Mouse (Mus musculus) embryonic stem cell, embryonic (primary cell): ENCODE measurements at regions not wholly inside any gene's neighbourhood (a gene's known extent, or its start where the extent isn't known, plus 50 kb on each side); places are given as distances from the start of the nearest gene placed in this dataset.

Source experiments
- CTCF ChIA-PET, 4 experiments: fragments of 300-600 bp in 2 of 4; fragments of 350-600 bp in 2 of 4; sonication (Branson Sonifier 250); formaldehyde crosslinking; loops; one replicate each; lab custom pipeline; 2022; ENCODE audit warnings: inconsistent platforms in 2 of 4; lab: Charles Lee
- POLR2A ChIA-PET, 4 experiments: fragments of 300-600 bp in 2 of 4; fragments of 350-600 bp in 2 of 4; sonication (Branson Sonifier 250); formaldehyde crosslinking; loops; one replicate each; lab custom pipeline; 2022; ENCODE audit warnings: antibody characterized with exemption in 4 of 4, inconsistent platforms in 1 of 4; lab: Charles Lee

DNA sequence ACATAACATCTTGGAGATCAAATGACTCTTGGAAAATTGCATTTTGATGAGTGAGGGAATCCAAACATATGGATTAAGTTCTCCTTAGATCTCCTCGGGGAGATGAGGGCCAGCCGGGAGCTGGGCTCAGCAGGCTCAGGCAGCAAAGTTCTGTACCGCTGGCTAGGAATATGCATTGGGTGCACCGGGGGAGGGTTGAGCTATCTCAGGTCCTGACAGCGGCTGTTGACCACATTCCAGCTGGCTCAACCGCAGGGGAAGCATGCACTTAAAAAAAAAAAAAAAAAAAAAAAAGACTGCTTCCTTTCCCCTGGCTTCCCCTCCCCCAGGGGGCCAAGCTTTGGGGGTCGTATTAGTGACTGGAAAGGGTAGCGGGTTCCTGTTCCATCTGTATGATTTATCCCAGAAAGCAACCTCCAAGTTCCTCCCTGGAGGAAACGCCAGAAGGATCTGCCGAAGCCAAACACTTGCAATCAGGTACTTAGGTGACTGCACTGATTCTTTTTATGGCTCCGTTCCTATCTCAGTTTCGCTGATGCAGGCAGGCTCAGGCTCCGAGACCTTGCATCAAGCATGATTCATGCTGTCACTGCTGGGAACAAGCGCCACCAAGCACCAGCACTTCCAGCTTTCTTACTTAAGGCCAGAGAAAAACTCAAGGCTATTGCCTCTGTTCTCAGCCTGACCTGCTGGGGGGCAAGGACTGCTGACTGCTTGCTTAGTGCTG, 187.7 kb downstream of the Shq1 start:
- ChIA-PET POLR2A (interaction anchor here (0.5 to 3.7 kb wide), 24 partner anchors 8 to 316 kb away, joined by 3 to 42 read pairs (median 4); no protein-coding TSS in a partner anchor), CTCF (interaction anchor here in 3 of 4 experiments (0.5 to 1.1 kb wide), 7 partner anchors 14 to 654 kb away, joined by 3 to 4 read pairs (median 3); no protein-coding TSS in a partner anchor)

DNA sequence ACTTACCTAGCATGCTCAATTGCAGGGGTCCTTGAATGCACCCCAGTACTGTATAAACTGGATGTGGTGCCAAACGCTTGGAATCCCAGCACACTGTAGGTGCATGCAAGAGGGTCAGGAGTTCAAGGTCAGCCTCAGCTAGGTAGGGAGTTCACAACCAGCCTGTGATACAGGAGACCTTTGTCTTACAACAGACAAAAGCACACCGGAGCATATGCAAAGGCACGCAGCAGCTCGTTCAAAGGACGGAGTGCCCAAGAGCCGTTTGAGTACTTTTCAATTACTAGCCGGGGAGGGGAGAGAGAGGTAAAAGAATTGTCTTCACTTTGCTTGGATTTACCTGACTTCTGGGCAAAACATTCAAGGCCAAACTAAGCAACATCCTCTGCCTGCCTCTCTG, 188.4 kb downstream of the Shq1 start:
- POLR2A ChIA-PET: interaction anchor here (0.5 to 3.7 kb wide), 28 partner anchors 9 to 316 kb away, joined by 3 to 42 read pairs (median 4); no protein-coding TSS in a partner anchor

DNA sequence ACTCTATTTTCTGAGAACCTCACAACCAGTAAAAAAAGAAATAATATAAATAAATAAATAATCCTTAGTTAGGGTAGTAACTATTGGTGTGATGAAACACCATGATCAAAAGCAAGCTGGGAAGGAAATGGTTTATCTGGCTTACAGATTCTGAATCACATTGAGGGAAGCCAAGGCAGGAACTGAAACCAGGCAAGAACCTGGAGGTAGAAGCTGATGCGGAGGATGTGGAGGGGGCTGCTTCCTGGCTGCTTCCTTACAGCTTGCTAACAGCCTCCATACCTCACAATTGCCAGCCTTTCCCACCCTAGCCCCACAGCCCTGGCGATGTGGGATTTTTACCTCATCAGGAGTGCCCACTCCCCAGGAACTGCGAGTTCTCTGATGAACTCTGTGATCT, 190.4 kb downstream of the Shq1 start:
- POLR2A ChIA-PET: interaction anchor here in 1 of 4 experiments (1.2 to 3.7 kb wide), 2 partner anchors 11 to 17 kb away, joined by 3 to 26 read pairs; no protein-coding TSS in a partner anchor
- CTCF ChIA-PET: interaction anchor here in 1 of 4 experiments (0.6 kb wide), 1 partner anchor 228 kb away, joined by 3 read pairs; no protein-coding TSS in a partner anchor

More for the DNA sequence above, 188.4 kb downstream of the Shq1 start:
- CTCF ChIA-PET: interaction anchor here in 3 of 4 experiments (0.5 to 1.1 kb wide), 6 partner anchors 16 to 653 kb away, joined by 3 to 6 read pairs (median 4); no protein-coding TSS in a partner anchor

DNA sequence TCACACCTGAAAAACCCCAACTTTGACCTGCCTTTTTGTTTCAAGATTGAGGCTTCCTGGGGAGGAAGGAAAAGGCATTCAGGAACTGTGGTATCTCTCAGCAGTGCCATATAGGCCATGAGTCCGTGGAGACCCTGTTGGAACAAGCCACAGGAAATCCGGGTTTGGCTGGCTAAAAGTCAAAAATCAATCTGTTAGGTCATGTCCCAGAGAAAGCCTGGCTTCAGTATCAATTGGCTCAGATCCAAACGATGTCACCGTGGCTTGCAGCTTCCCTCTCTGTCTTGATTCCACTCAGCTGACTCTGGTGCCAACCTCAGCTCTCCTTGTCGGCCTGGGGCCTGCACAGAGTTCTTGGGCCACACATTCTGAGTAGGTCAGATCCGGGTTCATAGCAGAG, 191.1 kb downstream of the Shq1 start:
- CTCF ChIA-PET: no interaction called here

DNA sequence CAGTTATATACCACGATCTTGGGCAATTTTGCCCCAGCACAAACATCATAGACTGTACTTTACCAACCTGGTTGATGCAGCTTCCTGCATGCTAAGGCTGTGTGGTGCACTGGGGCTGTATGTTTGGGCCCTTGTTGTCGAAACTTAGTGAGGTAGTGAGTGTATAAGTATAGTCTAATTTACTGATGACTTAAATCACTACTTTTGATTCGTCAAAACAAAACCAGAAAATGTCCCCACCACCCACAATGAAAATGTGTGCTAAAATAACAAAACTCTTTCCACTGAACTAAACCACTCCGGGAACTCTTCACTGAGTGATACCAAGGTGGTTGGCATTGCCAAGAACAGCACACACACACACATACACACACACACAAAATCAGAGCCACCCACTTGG, 191.5 kb downstream of the Shq1 start:
- ChIA-PET CTCF (no interaction called here), POLR2A (interaction anchor here in 2 of 4 experiments (0.6 kb wide), 2 partner anchors 54 to 101 kb away, joined by 3 to 5 read pairs; no protein-coding TSS in a partner anchor)

More for the DNA sequence above, 191.1 kb downstream of the Shq1 start:
- POLR2A ChIA-PET: interaction anchor here in 2 of 4 experiments (0.6 kb wide), 2 partner anchors 54 to 102 kb away, joined by 3 to 5 read pairs; no protein-coding TSS in a partner anchor

DNA sequence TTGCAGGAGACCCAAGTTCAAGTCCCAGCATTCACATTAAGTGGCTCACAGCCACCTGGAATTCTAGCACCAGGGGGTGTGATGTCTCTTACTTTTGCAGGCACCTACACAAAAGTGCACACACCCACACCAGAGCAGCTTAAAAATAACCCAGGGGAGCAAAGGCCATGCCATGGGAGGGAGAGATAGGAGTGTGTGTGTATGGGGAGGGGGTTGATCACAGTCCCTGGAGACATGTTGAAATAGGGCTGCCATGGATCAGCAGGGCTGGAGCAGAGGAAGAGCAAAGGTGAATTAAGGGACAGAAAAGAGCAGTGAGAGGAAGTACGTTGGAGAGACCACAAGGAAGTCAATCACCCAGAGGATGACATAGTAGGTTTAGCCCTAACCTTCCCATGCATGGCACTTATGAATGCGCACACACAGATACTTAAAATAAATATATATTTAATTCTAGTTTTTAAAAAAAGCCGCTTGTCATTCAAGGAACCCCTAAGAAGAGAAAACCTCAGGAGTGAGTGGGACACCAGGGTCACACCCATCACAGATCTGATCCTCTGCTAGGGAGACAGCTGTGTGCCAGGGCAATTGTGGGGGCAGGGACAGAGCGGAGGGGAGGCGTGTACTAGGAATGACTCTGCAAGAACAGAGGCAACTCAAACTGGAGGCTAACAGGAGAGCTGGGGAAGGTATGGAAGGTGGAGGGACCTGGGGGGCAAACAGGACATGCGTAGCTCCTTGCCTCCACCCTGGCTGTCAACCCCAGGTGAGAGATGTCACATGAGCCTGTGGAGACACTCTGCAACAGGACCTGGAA, 189.5 kb upstream of the Rybp start:
- ChIA-PET CTCF (no interaction called here), POLR2A (interaction anchor here in 3 of 4 experiments (0.5 to 2.4 kb wide), 8 partner anchors 10 to 306 kb away, joined by 3 to 9 read pairs (median 3); no protein-coding TSS in a partner anchor)

DNA sequence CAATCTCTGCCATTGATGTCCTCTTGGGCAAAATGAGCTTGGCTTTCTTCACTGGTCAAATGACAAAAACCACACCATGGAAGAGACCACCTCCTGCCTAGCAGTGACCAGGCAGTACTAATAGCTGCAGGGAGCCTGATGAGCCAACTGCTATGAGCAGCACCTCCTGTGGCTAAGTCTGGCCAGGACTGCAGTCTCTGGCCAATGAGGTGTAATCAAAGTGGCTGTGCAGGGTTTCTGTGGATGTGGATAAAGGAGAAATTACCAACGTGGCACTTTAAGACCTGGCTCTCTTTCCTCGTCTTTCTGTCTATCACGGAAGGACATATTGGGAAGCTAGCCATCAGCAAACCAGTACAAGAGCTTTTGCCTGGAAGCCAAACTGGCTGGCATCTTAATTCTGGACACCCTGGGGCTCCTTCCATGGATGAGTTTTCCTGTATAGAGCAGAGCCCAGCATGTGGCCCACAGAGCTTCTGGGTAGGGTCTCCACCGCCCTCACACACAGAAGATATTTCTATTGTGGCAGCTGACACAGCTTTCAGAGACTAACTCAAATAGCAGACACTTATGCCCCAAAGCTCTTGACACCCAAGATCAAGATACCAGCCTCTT, 188.2 kb upstream of the Rybp start:
- ChIA-PET POLR2A (interaction anchor here in 2 of 4 experiments (0.8 to 1.7 kb wide), 4 partner anchors 12 to 24 kb away, joined by 3 to 6 read pairs (median 5); no protein-coding TSS in a partner anchor), CTCF (interaction anchor here in 1 of 4 experiments (0.6 kb wide), 1 partner anchor 401 kb away, joined by 4 read pairs; no protein-coding TSS in a partner anchor)

DNA sequence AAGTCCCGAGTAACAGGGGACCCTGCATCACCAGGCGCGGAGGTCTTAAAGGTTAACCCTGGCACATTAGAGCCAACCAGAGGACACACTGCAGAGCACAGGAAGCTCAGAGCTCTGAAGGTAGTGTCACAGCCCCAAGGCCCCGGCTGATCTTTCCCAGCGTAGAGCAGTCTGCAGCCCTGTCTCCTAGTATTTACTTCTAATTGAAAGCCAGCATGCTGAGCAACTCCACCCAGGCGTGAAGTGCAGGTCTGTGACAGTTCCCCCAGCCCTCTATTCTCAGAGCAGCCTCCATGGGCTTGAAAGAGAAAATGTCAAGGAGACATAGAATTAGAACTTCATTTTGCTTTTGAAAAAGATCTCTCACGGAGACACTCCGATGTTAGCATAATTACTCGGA, 187.0 kb upstream of the Rybp start:
- ChIA-PET POLR2A (interaction anchor here in 3 of 4 experiments (0.6 to 1.4 kb wide), 4 partner anchors 25 to 1127 kb away, joined by 3 to 13 read pairs (median 4); no protein-coding TSS in a partner anchor), CTCF (no interaction called here)

DNA sequence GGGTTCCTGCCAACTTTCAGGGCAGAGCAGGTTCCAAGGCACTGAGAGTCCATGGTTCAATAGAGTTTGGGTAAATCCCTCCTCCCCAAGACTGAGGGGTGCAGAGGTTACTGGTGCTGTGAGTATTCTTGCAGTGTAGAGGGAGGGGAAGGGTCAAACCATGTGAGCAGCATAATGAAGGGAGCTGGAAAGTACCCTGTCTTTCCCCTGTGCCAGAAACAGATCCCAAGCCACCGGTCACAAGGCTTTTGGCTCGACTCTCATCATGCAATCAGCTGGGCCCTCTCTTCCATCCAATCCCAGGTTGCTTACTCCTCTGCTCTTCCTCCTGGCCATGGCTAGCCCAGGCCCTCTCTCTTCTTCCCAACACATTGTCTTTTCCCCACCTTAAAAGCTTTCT, 182.8 kb upstream of the Rybp start:
- CTCF ChIA-PET: no interaction called here
- POLR2A ChIA-PET: interaction anchor here in 1 of 4 experiments (0.6 to 1.1 kb wide), 2 partner anchors 11 to 272 kb away, joined by 3 to 5 read pairs; no protein-coding TSS in a partner anchor

DNA sequence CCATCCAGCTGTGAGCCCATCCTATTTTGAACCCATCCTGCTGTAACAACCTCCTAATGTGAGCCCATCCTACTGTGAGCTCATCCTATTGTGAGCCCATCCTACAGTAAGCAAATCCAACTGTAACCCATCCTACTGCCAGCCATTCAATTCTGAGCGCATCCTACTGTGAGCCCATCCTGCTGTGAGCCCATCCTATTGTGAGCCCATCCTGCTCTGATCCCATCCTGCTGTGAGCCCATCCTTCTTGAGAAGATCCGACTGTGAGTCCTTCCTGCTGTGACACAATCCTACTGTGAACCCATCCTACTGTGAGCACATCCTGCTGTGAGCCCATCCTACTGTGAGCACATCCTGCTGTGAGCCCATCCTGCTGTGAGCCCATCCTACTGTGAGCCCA, 175.5 kb upstream of the Rybp start:
- POLR2A ChIA-PET: no interaction called here
- CTCF ChIA-PET: no interaction called here

DNA sequence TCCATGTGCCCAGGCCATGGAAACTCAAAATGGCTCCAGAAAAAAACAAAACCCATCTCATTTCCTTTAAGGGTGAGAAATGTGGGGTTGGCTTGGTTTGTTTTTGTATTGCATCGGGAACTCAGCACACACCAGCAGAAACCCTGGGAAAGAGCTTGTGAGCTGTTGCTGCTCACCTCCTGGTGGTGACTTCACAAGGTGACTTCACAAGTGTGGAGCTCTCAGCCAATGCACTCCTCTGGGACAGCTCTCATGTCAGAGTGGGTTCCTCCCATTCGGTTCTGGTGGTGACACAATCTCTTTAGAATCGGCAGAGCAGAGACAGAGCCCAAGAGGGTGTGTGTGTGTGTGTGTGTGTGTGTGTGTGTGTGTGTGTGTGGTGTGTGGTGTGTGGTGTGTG, 166.1 kb upstream of the Rybp start:
- POLR2A ChIA-PET: interaction anchor here (0.6 to 2.6 kb wide), 17 partner anchors 9 to 125 kb away, joined by 3 to 13 read pairs (median 4); no protein-coding TSS in a partner anchor
- CTCF ChIA-PET: interaction anchor here in 1 of 4 experiments (0.6 to 1.0 kb wide), 2 partner anchors 73 to 1071 kb away, joined by 3 to 9 read pairs; no protein-coding TSS in a partner anchor

DNA sequence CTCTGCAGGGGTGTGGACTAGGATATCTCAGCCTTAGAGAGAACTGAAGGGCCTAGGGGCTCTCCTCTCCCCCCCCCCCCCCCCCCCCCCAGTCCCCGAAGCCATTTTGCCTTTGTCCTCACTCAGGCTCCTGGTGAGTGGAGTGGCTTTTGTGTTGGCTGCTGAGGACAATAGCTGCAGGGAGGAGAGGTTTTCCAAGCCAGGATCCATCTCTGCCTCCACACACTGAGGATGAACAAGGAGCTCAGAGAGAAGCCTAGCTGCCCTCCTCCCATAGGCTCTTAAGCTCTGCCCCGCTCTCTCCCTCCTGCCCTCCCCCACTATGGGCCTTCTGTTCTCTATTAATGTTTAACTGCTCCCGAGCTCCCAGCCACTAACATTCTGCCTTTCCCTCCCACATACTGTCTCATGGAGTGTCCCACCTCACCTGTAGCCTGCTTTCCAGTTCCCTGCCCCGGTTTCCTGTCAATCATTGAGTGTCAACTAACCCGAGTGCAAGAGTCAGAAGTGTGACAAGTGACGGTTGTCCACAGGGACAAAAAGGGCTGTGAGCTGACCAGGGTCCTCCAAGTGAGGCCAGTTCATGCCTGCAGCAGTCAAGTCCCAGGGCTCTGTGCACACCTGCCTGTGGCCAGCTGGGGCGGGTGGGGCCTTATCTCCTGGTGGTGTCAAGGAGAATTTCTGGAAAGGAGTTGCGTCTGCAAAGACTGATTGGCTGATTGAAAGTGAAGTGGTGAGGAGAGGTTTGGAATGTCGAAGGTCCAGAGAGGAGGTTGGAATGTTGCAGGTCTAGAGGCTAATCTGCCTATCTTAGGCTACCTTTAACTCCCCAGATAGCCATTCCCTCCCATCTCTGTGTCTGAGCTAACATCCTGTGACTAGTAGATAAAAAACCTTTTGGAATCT, 165.1 kb upstream of the Rybp start:
- ChIA-PET CTCF (interaction anchor here in 2 of 4 experiments (0.6 to 0.8 kb wide), 7 partner anchors 39 to 671 kb away, joined by 3 to 6 read pairs (median 3); no protein-coding TSS in a partner anchor), POLR2A (interaction anchor here (0.6 to 2.6 kb wide), 33 partner anchors 10 to 804 kb away, joined by 3 to 13 read pairs (median 4); no protein-coding TSS in a partner anchor)

DNA sequence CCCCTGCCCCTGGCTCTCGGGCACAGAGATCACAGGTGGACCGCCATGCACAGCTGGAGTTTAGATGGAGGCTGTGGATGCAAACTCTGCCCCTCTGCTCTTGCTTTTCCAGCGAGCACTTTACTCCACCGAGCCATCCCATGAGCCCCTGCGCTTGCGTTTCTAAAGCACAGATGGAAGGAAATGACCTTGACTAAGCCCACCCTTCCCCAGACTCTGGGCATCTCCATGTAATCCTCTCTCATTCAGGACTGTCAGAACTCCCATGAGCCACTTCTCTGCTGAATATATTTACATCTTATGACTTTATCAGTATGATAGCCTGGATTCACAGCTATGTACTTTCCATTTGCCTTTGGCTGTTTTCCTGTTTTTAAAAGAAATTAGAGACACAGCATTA, 162.8 kb upstream of the Rybp start:
- POLR2A ChIA-PET: interaction anchor here in 2 of 4 experiments (1.3 to 1.7 kb wide), 3 partner anchors 11 to 49 kb away, joined by 3 to 5 read pairs (median 5); no protein-coding TSS in a partner anchor
- CTCF ChIA-PET: no interaction called here

DNA sequence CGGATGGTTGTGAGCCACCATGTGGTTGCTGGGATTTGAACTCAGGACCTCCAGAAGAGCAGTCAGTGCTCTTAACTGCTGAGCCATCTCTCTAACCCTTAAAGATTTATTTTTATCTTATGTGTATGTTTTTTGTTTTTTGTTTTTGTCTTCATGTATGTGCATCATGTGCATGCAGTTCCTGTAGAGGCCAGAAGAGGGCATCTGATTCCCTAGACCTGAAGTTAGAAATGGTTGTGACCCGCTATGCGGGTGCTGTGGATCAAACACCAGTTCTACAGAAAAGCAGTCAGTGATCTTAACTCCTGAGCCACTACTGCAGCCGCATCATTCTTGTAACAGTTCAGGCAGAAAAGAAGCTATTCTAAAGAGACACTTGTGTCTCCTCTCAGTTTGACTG, 161.8 kb upstream of the Rybp start:
- POLR2A ChIA-PET: interaction anchor here in 3 of 4 experiments (0.7 to 1.9 kb wide), 6 partner anchors 10 to 1115 kb away, joined by 3 to 7 read pairs (median 4); no protein-coding TSS in a partner anchor

DNA sequence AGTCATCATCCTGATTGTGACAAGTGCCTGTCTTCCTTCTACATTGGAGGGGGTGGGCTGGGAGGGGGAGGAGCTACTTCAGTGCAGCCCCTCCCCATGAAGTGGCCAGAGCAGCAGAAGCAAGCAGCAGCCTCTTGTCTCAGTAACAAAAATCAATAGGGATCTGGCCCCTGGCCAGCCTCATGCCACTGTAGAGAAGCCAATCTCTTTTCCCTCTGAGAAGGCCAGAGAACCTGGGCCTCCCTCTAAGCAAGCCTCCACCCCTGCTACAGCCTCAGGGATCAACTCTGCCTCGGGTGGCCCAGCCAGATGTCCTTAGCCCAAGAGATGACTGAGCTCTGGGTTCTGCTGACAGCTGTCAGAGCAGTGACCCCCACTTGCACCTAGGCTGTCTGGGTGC, 159.9 kb upstream of the Rybp start:
- CTCF ChIA-PET: interaction anchor here in 1 of 4 experiments (0.7 kb wide), 1 partner anchor 81 kb away, joined by 5 read pairs; no protein-coding TSS in a partner anchor
- POLR2A ChIA-PET: interaction anchor here in 3 of 4 experiments (0.5 to 1.9 kb wide), 5 partner anchors 14 to 168 kb away, joined by 3 to 7 read pairs (median 4); no protein-coding TSS in a partner anchor

More for the DNA sequence above, 161.8 kb upstream of the Rybp start:
- CTCF ChIA-PET: interaction anchor here in 2 of 4 experiments (0.6 to 0.7 kb wide), 2 partner anchors 52 to 621 kb away, joined by 3 to 4 read pairs; no protein-coding TSS in a partner anchor

DNA sequence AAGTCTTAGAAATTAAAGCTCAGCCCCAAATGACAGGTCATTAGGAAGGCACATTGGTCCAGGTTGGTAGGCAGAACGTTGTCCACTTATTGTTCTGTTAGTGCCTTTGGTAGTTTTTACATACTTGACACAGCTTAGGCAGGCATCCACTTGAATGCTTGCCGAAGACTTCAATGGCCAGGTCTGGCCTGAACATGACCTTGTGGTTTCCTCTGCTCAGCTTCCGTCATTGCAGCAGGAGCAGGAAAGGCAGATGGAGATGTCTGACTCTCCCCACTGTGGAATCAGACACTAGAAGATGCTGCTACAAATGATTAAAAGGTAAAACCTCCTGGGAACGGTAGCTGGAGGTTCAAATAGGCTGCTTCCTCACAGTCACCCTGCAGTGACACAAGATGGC, 159.5 kb upstream of the Rybp start:
- CTCF ChIA-PET: interaction anchor here in 1 of 4 experiments (0.7 kb wide), 1 partner anchor 82 kb away, joined by 5 read pairs; no protein-coding TSS in a partner anchor
- POLR2A ChIA-PET: interaction anchor here in 3 of 4 experiments (0.6 to 1.9 kb wide), 4 partner anchors 14 to 168 kb away, joined by 3 to 7 read pairs (median 6); no protein-coding TSS in a partner anchor
